Mouse (Mus musculus) T-helper 2 cell (primary cell): ENCODE measurements around the gene Cacna2d3.

Experiments used
- in situ Hi-C: fragments of 300-600 bp; cut with MboI, MseI; formaldehyde crosslinking; loops from one replicate; pipeline ENCODE4 v1.15.1; 2025; ENCODE audit warnings: high pct_unique_total_duplicates

Gene Cacna2d3

DNA sequence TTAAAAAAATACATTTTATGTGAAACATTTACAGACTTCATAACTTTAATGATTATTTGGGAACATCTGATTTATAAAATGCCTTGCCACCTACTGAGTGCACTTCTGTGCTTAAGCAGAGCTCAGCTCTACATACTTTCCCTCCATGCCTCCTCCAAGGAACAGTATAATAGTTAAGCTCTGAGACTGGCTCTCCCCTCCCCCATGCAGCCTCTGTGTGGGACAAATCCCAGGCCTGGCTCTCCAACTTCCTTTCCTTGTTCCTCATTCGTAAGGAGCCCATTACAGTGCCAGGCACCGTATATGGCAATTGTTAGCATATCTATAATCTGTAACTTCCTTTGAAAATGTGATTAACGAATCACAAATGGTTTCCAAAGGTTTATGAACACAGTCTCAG is 644.2 kb downstream of the Cacna2d3 start:
- in situ Hi-C loops: no loop called here

DNA sequence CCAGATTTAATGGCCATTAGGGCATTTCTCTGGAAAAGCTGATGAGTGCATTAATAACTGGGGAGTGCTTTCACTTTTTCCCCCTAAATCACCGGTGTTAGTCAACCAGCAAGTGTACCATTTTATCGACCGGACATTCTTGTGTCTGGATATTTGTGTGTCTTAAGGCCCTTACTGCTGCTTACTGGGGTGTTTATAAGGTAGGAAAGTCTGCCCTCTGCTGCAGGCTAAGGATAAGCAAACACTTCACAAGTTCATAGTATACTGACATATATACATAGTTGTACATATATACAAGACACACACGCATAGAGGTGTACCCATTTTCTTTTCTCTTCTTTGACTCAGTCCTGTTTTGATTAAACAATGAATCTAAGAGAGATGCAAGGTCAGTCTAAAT is 647.9 kb downstream of the Cacna2d3 start:
- in situ Hi-C loops: no loop called here

DNA sequence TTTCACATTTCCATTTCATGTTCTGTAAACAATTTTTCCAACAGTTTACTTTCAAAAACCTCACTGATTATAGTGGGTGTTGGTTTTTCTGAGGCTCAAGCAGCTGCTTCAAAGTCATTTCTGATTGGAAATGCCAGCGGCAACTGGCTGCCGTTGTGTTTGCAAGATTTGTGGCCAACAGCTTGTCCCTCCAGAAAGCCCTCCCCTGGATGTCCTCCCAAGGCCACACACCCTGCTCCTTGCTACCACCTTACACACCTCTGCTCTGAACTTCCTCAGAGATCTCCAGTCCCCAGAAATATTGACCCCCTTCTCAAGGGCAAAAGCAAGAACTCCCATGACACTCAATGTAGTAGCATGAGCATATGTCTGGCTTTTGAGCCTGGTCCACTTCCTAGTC is 659.0 kb downstream of the Cacna2d3 start:
- in situ Hi-C loops: no loop called here

DNA sequence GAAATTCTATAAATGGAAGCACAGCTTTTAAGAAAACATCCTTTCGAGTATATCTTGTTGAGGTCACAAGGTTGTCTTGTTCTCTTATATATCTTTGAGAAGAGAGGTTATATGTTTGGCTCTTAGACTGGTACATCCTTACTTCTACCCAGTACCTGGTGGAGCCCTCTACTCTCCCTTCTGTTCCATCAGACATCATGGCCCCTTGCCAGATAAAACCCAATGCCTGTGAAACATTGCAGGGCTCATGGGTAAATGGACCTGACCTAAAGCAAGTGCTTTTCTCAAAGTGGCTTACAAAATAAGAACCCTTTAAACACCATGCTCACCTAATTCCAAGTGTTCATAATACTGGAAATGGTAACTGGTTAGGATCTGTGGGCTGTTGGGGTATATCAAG is 660.2 kb downstream of the Cacna2d3 start:
- in situ Hi-C loops: no loop called here

DNA sequence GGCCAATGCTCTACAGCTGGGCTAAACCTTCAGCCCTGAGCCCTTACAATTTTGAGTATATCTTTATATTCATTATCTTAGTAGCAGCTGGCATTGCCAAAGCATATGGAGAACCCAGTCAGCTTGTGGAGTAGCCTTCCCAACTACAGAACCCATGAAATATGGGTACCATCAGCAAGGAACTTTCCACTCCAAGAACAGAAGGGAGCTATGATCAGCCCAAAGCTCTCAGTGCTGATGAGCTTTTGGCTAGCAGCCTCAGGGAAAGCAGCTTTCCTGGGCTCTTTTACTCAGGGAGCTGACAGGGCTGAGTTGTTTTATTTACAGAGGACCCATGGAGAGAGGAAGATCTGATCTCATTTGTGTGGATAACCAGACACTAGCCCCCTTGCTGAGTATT is 661.0 kb downstream of the Cacna2d3 start:
- in situ Hi-C loops: no loop called here

DNA sequence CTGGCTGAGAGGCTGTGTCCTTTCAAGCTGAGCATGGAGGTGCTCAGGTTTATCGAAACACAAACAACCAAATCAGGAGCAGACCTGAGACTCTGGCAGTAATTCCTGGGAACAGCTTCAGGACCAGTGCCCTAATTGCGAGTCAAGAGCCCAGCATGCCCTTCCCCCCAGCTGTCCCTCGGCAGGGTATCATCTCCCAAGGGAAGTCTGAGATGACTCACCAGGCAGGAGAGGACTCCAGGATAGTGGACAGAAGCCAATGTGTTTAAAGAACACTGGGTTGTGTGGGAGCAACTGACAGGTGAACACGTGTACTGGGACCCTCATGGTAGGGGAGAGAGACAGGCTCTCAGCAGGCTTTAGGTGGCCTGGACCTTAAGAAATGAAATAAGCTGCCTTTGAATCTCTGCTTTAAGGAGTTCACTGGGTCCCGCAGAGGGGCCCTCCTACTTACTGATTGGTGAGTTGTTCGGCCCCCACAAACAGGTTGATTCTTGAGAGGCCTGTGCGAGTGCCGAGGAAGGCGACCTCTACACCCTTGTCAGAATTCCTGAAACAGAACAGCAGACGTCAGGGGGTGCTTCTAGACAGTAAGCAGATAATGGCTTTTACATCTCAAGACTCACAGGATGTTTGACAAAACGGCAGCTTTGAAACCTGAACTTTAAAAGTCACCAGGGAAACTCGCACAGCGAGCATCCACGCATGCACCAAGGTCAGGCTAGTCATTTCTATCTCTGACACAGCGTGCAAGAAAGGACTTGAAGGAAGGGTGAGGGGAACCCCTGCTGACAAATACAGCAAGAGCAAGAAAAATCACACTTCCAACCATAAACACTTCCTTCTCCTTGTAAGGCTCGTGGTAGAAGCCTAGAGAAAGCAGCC is 669.5 kb downstream of the Cacna2d3 start:
- in situ Hi-C loops: no loop called here

DNA sequence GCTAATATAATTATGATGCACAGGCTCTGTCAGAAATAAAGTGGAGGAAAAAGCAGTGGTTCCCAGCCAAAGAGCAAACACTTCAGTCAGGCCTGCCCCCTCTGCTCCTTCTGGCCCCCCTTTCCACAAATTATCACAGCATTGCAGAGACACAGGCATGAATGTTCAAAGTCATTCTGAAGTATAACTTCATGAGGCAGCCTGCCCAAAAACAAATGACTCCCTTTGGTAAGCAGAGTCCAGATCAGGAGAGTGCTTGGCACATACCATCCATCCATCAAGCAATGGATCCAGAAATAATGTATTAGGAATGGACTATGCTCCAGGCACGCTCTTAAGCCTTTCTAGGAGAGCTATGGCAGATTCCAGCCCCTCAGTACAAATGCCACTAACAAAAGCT is 679.3 kb downstream of the Cacna2d3 start:
- in situ Hi-C loops: no loop called here

DNA sequence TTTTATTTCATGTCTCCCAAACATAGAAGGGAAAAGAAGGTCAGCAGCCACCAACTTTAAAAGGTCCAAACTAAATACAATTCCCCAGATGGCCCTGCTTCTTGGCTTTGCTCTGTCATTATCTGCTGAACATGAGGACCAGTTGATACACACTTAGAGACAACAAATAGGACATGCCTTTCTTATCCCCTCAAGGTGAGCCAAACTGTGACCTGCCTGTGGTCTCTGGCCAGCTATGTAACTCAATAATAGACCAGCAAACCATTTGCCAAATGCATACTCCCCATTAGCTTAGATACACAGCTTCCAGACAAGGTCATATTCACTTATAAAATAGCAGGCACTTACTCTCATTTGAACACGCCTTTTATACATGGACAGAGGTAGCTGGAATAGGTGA is 680.2 kb downstream of the Cacna2d3 start:
- in situ Hi-C loops: no loop called here

DNA sequence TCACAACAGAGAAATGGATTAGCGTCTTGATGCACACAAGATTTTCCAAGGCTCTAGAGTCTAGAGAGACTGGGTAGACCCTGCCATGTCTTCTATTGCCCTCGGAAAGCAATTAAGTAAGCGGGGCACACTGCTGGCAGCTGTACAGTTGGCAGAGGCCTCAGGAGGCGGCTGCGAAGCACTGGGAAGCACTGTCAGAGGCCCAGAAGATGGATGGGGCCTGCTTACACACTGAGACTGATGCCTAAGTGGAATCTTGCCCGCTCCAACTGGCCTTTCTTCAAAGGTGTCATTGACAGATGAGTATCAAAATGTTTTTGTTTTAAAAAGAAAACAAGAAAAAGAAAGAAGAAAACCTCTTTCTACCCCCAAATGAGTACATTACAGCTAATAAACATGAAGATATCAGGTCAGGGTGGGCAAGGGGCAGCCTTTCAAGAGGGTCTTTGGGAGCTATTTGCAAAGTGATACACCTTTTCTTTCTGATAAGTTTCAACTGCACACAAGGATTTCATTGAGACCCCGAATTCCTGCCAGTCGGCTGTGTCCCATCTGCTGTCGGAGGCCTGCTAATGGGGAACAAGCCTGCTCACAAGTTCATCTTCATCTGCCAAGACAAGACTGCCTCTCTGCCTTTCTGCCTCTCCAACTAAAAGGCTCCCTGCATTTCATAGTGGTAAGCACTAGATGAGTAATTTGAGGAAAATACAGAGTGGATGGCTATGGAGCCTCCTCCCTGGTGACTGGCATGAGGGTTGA is 680.9 kb downstream of the Cacna2d3 start:
- in situ Hi-C loops: no loop called here

DNA sequence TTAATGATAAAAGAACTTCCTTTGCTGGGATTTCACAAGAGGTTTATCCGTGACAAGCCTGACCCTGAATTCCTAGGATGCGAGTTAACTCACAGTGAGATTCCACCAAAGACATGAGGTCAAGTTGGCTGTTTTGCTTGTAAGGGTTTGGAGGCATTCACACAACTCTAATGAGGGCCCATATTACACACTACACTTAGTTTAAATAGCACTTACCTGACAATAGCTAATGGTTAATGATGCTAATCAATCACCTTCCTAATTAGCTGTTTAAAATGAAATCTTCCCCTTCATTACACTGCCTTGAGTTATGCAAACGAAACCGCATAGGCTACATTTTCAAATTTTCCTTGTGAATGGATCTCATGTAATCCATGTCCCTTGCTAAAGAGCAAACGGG is 683.4 kb downstream of the Cacna2d3 start:
- in situ Hi-C loops: no loop called here

DNA sequence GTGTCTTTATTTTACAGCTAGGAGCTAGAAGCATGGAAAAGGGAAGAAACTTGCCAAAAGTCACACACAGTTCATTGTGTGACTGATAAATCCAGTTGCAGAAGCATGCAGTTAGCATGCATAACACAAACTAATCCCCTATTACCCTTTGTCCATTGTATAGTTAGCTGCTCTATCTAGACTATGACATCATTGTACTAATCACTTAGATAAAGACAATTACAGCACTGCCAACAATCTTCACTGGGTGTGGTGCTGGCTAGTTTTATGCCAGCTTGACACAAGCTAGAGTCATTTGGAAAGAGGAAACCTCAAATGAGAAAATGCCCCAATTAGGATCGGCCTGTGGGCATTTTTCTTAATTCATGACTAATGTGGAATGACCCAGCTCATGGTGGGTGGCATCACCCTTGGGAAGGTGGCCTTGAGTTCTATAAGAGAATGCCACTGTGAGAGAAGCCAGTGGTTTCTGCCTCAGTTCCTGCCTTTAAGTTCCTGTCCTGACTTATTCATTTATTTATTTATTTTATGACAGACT is 689.7 kb downstream of the Cacna2d3 start:
- in situ Hi-C loops: no loop called here

DNA sequence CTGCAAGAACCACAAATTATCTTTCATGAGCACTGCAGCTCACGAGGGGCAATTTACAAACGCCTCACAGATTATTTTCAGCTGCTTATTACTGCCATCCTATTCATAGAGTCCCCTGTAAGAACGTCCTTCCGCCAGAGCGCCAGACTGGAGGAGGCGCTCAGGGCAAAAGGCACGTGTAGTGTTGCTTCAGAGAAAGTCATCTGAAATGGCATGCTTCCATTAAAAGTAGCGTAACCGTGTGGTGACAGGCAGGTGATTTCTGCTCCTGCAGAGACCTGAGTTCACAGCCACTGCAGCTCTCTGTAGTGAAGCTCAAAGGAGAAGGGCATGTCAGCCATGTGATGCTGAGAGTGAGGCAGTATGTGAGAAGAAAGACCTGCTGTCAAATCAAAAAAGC is 691.1 kb downstream of the Cacna2d3 start:
- in situ Hi-C loops: no loop called here

DNA sequence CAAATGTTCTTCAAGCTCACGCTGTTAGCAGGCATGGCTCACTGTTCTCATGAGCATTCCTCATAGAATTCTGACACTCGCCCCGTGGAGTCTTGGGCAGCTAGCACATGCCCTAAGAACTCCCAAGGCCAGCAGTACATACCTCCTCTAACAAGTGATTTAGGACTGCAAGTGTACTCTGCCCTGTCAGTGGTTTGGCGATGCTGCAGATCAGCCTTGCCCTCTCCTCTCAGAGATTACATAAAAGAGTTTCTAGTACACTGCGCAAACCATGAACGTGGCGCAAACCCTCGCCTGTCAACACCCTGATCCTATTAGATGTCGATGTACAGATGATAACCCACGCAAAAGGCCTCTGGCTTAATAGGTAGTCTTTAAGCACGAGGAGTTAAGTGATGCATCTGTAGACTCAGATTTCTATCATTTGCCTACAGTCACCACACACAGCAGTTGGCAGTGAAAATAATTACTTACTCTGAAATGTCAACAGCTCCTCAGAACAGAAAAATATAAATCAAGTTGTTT is 691.7 kb downstream of the Cacna2d3 start:
- in situ Hi-C loops: no loop called here

DNA sequence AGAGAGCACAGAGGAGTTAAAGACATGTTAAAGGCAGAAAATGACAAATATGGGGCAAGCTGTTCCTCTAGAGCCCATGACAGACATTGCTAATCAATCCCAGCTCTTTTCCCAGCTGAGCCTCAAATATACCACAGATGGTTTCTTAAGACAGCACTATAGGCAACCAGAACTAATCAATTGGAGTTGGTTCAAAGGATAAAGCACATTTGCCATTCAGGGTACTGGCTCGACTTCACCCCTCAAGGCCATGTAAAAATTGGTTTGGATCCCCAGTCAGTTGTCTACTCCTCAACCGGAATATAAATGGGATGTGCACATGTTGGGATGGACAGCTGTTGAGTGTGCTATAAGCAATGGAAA is 692.6 kb downstream of the Cacna2d3 start:
- in situ Hi-C loops: no loop called here

DNA sequence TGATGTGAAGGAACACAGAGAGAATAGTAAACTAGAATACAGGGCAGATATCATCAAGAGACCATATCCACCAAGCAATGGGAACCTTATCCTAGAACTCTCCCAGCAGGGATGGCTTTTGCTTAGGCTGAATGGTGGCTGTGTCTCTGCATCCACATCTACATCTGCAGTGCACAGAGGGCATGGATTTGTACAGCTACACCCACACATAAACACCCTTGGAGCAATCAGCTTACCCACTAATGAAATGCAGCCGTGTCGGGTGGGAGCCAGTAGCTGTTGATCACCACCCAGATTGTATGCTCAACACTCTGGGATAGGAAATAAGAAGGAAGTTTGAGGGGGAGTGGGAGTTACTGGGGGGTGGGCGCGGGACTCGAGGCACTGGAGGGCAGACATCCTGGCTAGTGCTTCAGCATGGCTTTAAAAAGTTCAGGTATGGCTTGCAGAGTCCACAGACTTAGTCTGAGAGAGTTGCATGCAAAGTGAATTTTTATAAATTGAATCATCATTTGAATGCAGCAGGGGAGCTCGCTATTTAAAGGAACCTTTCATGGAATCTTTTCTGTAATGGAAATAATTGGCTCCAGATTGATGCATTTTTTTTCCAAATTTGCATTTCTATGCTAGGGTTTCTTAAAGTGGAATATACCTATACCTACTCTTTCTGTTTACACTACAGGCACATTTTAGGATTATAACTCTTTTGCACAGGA is 693.1 kb downstream of the Cacna2d3 start:
- in situ Hi-C loops: no loop called here

DNA sequence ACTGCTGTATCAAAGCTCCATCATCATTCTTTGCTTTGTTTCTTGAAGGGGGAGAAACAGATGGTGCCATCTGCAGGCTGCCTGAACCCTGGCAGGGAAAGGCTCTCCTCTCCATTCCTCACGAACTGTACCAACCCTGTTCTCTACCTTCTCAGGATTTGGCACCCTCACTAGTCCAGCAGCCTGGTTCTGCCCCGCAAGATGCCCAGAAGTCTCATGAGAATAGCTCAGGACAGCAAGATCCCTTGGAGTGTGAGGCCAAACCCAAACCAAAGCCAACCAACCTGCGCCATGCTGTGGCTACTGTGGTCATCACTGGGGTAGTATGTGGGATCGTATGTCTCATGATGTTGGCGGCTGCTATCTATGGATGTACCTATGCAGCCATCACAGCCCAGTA is 694.4 kb downstream of the Cacna2d3 start:
- in situ Hi-C loops: no loop called here

DNA sequence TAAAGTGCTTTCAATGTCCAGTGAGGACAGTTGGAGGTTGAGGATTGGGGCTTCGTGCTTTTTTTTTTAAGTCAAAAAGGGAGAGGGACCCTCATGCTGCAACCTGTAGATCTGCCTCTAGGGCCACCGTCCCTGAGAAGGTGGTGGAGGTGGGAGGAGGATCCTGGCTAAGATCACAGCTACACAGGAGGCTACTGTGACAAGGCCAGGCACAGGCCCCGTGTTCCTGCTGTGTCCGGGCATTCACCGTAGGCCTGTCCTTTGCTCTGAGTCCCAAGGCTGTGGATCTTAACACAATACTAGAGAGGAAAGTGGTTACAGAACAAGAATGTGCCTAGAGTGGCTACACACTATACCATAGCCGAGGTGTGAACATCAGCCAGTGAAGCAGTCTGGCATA is 696.3 kb downstream of the Cacna2d3 start:
- in situ Hi-C loops: no loop called here

DNA sequence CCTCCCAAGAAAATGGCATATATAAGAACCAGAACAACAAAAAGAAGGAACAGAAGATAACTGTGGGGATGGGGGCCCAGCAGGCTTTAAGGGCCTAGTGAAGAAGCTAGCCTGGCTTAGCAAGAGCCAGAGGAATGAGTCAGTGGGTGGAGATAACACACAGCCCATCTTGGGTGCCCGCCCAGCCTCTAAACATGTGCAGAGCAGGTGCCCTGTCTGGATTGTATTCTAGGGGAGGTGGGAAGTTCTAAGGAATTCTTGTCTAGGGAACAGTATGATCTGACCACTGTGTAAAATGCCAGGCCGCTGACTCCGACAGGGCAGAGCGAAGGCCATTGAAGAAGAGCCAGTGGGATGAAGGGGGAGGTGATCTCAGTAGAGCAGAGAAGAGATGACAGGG is 698.4 kb downstream of the Cacna2d3 start:
- in situ Hi-C loops: no loop called here

DNA sequence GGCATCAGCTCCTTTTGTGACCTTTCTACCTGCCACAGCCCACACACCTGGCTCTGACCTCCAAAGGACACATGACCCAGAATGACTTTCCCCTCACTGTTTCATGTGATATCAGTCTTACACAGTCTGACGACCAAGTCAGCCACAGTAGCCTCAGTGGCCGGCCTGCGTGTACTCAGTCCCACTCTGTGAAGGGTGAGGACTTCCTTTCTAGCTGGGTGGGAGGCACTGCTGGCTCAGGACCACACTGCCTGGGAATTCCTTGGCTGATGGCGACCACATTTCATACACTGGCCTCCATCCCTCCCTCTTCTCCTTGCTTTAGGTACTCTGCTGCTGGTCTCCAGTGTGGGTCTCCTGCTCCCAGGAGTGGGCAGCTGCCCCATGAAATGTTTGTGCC is 700.4 kb downstream of the Cacna2d3 start:
- in situ Hi-C loops: no loop called here

DNA sequence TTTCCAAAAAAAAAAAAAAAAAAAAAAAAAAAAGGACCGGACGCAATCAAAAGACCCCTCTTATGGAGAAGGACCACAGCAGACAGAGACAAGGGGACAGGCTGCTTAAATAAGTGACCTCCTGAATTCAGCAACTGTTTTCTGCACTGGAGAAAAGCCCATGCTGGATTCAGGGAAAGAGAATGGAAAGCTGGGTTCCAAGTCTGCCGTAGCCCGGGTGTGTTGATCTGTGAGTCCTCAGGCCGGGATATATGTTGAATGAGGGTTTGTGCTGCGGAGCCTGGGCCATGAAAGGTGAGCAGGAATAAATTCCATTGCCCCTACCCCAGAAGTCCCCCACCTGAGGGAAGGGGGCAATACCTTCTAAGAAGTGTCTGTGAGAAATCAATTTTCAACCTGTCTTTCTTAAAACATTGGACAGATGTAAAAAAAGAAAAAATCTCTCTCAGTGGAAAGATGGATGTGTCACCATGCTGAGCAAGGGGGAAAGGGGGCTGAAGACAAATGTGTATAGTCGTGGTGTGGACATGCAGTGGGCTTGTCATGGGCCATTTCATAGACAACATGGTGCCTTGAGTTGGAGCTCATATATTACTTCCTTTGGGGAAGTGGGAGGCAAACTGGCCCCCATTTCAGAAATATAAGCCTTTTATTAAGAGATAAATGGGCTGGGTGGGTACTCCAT is 703.2 kb downstream of the Cacna2d3 start:
- in situ Hi-C loops: no loop called here

DNA sequence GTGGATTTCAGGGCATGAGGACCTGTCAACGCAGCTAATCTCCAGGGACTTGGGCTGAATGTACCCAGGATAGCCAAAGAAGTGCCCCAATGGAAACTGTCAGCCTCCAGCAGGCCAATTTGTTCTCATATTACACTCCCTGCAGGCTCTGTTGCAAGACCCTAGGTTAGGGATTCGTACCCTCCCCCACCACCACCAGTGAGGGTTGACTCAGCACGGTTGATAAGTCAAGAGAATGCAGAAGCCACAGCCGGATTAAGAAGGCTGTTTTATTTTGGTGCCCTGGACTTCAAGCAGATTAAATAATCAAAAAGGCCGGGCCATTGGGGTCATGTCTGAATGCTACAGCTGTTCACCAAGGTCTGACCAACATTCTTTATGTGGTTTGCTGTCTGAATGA is 703.8 kb downstream of the Cacna2d3 start, which contains the start of gene Lrtm1:
Gene Lrtm1 (plus strand): TSS at position 326 of the 400 bp plus-strand sequence.
- in situ Hi-C loops: no loop called here
